Mouse (Mus musculus) bone marrow macrophage, adult 2 months (primary cell): ENCODE measurements around the gene 9930022D16Rik. TPM values are rescaled to one million over a fixed set of nuclear protein-coding genes. Genes with fewer than 3 reads are reported as not detected.

Experiments
- H3K27ac ChIP-seq: 2 replicates; pipeline ENCODE4 v1.5.1; 2012; ENCODE audit warnings: low read depth, low read length; ENCODE audit not compliant: insufficient read depth
- H3K4me1 ChIP-seq: 2 replicates; pipeline ENCODE4 v1.6.1; 2012; ENCODE audit warnings: low read length; ENCODE audit not compliant: control insufficient read depth, insufficient read depth
- H3K4me3 ChIP-seq: 2 replicates; pipeline ENCODE4 v1.5.1; 2012; ENCODE audit warnings: mild to moderate bottlenecking, low read length, moderate library complexity; ENCODE audit not compliant: insufficient read depth
- CTCF ChIP-seq: IDR thresholded peaks from 2 replicates; pipeline ENCODE4 v1.5.1; 2012; ENCODE audit warnings: low read depth, mild to moderate bottlenecking, low read length, moderate library complexity
- POLR2A ChIP-seq: IDR thresholded peaks from 2 replicates; pipeline ENCODE4 v1.6.1; 2012; ENCODE audit warnings: mild to moderate bottlenecking, low read depth, low read length, borderline replicate concordance
- polyA plus RNA-seq: library from polyadenylated mRNA; stranded (reverse); fragments of >200 nt; gene quantifications from 2 replicates; pipeline ENCODE4 v1.2.4, GENCODE M21; 2012; ENCODE audit not compliant: missing spikeins, insufficient read depth, insufficient read length

The 9930022D16Rik gene
- polyA plus RNA-seq, 1 experiment, result 0.40 TPM

DNA sequence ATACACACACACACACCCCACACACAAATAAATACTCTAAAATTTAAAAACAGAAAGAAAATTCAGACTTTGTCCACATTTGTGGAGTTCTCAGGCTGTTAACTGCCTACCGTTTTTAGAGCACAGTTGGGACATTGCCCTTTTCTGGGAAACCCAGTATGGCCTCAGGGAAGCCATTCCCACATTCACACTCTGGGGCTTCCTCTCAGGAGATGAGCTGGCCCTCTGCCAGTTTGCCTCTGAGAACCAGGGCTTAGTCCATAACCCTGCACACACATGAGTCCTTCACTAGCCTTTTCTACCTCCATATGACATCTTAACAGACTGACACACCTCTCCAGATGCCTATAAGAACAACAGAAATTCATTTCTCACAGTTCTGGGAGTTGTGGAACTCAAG, 9.6 kb downstream of the 9930022D16Rik start:
- Histone ChIP-seq H3K27ac (no peak overlapping the region), H3K4me3 (no peak overlapping the region), H3K4me1 (peaks cover 30% of the 10 kb centered on the region)
- TF ChIP-seq CTCF (no peak), POLR2A (no peak)

DNA sequence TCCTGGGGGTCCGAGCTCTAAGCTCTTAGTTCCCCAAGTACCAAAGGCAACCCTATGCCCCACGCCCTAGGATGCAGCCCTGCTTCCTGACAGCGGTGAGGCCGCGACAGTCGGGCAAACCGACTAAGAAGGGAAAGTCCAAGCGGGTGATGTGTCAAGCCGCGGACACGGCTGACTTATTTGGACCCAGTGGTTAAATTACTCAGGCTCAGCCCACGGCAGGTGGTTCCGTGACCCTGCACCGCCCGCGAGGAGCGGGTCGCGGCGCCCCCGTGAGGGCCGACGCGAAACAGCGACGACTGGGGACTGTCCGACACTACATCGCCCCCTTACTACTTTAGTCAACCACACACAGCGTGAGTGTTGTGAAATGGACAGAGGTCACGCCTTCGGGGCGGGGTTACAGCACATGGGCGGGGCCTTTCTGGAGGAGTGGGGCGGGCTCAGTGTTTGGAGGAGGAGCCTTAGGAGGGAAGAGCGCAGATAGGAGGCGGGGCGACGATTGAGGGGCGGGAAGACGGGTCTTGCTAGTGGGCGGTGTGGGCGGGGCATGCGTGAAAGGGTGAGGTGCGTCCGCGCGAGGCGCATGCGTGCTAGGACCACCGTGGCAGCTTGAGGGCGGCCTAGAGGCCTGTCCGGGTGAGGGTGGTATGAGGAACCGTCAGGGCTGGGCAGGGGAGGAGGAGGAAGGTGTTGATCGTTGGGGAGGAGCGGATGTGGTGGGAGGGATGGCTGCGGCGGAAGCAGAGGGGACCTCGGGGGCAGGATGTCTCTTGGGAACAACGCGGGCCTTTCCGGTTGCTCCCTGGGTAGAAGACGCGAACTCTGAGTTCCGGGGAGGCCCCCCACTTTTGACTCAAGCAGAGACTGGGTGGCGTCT, 11.9 kb downstream of the 9930022D16Rik start, which contains the start of gene Amz2:
TSS of gene Amz2 (plus strand) at position 555 of the 880 bp plus-strand sequence.
- TF ChIP-seq CTCF, result peak; percentile 84
- TF ChIP-seq POLR2A, result peak; percentile 12; the same call in 1 of the 2 replicates
- Histone ChIP-seq H3K4me1 (peaks cover 17% of the 10 kb centered on the region), H3K27ac (peak within 1 kb of the TSS; percentile 90), H3K4me3 (peak within 1 kb of the TSS; percentile 94)

DNA sequence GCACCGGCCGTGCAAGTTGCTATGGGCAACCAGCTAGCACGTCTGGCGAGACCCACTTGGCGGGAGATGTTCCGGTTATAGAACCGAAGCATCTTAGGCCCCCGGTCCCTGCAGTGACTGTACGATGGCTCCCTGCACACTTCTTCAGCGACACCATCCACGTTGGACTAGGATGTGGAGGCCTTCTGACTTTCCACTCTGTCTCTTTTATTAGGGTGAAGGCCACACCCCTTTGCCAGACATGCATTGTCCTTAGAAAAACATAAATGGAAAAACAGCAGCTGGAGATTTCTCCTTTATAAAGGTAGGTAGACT, 12.5 kb downstream of the 9930022D16Rik start:
- peak overlapping the region; percentile 90 for H3K27ac ChIP-seq
- peak overlapping the region; percentile 94 for H3K4me3 ChIP-seq
- H3K4me1 ChIP-seq, result peaks cover 16% of the 10 kb centered on the region
- no peak for TF ChIP-seq POLR2A

- TF ChIP-seq POLR2A (no peak), CTCF (no peak)
- Histone ChIP-seq H3K27ac (no peak overlapping the region), H3K4me3 (no peak overlapping the region), H3K4me1 (peaks cover 18% of the 10 kb centered on the region)
Observed at GRCm38 (mm10) chr11:109427353-109427752, 13.6 kb downstream of the 9930022D16Rik start.

GRCm38 (mm10) chr11:109434233-109434798, 20.6 kb downstream of the 9930022D16Rik start:
- Histone ChIP-seq H3K4me3 (no peak overlapping the region), H3K4me1 (peaks cover 21% of the 10 kb centered on the region), H3K27ac (no peak overlapping the region)
- no peak for TF ChIP-seq CTCF
- TF ChIP-seq POLR2A, result no peak

GRCm38 (mm10) chr11:109436889-109437288, 23.2 kb downstream of the 9930022D16Rik start:
- TF ChIP-seq CTCF (no peak), POLR2A (no peak)
- H3K4me1 ChIP-seq, result peaks cover 25% of the 10 kb centered on the region
- H3K4me3 ChIP-seq, result no peak overlapping the region
- H3K27ac ChIP-seq, result no peak overlapping the region

DNA sequence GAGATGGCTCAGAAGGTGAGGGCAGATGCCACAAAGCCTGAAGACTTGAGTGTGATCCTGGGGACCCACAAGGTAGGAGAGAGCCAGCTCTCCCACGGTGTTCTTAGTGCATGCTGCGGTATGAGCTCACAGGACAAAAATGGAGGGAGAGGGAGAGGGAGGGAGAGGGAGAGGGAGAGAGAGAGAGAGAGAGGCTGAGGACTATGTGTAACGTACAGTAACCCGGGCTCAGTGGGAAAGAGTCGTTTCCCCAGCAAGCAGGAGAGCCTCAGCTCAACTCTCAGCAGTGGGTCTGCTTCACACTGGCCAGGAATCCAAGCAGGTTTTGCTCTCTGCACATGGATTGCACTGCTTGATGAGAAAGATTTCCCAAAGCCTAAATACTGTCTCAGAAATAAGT, 25.5 kb downstream of the 9930022D16Rik start:
- H3K27ac ChIP-seq, result no peak overlapping the region
- H3K4me3 ChIP-seq, result no peak overlapping the region

DNA sequence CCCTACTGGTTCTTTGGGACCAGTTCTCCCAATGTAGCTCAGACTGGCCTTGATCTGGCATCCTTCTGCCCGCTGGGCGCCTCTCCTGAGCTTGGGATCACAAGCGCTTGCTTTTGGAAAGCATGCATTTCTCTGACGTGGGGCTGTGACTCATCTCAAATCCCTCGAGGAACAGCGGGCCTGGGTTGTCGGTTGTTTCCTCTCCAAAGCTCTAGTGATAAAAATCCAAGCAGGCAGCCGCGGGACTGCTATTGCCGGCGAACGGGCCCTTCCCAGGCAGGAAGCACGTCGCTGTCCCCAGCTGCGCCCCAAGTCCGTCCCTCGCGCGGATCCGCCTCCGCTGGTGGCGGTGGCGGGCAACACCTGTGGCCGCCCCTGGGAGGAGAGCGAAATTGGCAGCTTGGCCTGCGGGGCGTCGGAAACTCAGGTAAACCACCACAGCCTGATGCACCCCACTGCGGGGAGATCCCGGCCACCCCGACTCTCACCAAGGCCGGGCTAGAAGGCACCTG, 26.2 kb downstream of the 9930022D16Rik start:
- Histone ChIP-seq H3K27ac (peak overlapping the region; percentile 17), H3K4me1 (peaks cover 6% of the 10 kb centered on the region), H3K4me3 (peak overlapping the region; percentile 77)
- TF ChIP-seq POLR2A (no peak), CTCF (no peak)

More for the DNA sequence above, 25.5 kb downstream of the 9930022D16Rik start:
- TF ChIP-seq CTCF (no peak), POLR2A (no peak)
- H3K4me1 ChIP-seq, result peaks cover 12% of the 10 kb centered on the region

DNA sequence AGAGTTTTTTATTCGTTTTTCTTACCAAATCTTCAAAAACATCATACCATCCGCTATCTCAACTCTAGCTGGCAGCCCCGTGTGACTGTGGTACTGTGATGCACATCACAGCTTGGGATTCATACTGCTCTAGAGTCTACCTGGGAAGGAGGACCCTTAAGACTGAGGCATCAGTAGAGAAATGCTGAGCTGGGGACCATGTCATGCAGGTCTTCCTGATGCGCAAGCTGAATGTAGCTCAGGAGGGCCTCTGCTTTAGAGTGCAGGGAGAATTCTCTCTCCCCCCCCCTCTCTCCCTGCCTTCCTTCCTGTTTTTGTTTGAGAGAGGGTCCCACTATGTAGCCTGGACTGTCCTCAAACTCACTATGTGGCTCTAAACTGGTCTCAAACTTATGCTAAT, 26.9 kb downstream of the 9930022D16Rik start:
- TF ChIP-seq POLR2A, result no peak
- TF ChIP-seq CTCF, result no peak
- no peak overlapping the region for H3K27ac ChIP-seq
- H3K4me1 ChIP-seq, result peaks cover 4% of the 10 kb centered on the region; the same call in 1 of the 2 replicates
- H3K4me3 ChIP-seq, result peak overlapping the region; percentile 77

DNA sequence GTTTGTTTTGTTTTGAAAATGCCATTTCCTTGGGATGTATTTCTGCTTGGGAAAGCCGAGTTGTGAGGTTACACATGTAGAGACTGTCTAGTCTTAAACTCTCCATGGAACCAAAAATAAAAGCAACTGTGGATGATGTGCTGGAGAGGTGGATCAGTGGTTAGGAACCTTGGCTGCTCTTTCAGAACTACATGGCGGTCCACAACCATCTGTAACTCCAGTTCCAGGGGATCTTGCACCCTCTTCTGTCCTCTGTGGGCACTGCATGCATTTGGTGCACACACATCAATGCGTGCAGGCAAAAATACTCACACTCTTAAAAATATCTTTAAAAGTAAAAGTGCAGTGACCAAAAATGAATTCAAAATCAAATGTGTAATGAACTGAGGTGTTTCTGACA, 27.4 kb downstream of the 9930022D16Rik start:
- Histone ChIP-seq H3K4me3 (no peak overlapping the region), H3K4me1 (peaks cover 4% of the 10 kb centered on the region; the same call in 1 of the 2 replicates), H3K27ac (no peak overlapping the region)
- TF ChIP-seq CTCF (peak; percentile 45), POLR2A (no peak)
